Mouse (Mus musculus) MEL (cell line): Measurements from ENCODE around the gene Mif. TPM values are rescaled to one million over a fixed set of nuclear protein-coding genes. Genes with fewer than 3 reads are reported as not detected.

Experiments
- DNase-seq: peaks from one replicate; pipeline ENCODE4 v3.0.0; 2011; ENCODE audit warnings: low read depth, low spot score
- H3K27ac ChIP-seq: 2 replicates; pipeline ENCODE4 v1.5.1; 2012; ENCODE audit warnings: low read depth, mild to moderate bottlenecking, control low read depth, low read length, moderate library complexity; ENCODE audit not compliant: control insufficient read depth
- H3K27me3 ChIP-seq, 2 experiments: fragments of 150-350 bp in 1 of 2; sonication (generic) in 1 of 2; 2 replicates each; pipeline ENCODE4 v1.6.1; 2012; ENCODE audit warnings: low read length in 2 of 2, mild to moderate bottlenecking in 2 of 2, improper control_type of control experiment in 1 of 2, moderate library complexity in 1 of 2; ENCODE audit not compliant: insufficient read depth in 2 of 2, control insufficient read depth in 1 of 2
- H3K36me3 ChIP-seq, 2 experiments: 2 replicates each; pipeline ENCODE4 v1.6.1; 2012 to 2014; ENCODE audit warnings: low read length in 2 of 2, improper control_type of control experiment in 1 of 2, inconsistent platforms in 1 of 2, mild to moderate bottlenecking in 1 of 2; ENCODE audit not compliant: insufficient read depth in 2 of 2, control insufficient read depth in 1 of 2
- H3K4me1 ChIP-seq, 2 experiments: fragments of 150-350 bp in 1 of 2; sonication (generic) in 1 of 2; 2 replicates each; pipeline ENCODE4 v1.6.1; 2012; ENCODE audit warnings: low read length in 2 of 2, improper control_type of control experiment in 1 of 2, mild to moderate bottlenecking in 1 of 2; ENCODE audit not compliant: insufficient read depth in 2 of 2, control insufficient read depth in 1 of 2
- H3K4me3 ChIP-seq, 2 experiments: fragments of 150-350 bp in 1 of 2; sonication (generic) in 1 of 2; 2 replicates each; pipeline ENCODE4 v1.5.1; 2012; ENCODE audit warnings: low read depth in 2 of 2, low read length in 2 of 2, mild to moderate bottlenecking in 2 of 2, moderate library complexity in 2 of 2, control low read depth in 1 of 2, improper control_type of control experiment in 1 of 2; ENCODE audit not compliant: control insufficient read depth in 1 of 2, insufficient read depth in 1 of 2
- H3K79me2 ChIP-seq: 2 replicates; pipeline ENCODE4 v1.6.1; 2012; ENCODE audit warnings: mild to moderate bottlenecking, low read length, moderate library complexity; ENCODE audit not compliant: control insufficient read depth, poor library complexity, insufficient read depth
- H3K9ac ChIP-seq: 2 replicates; pipeline ENCODE4 v1.6.1; 2012; ENCODE audit warnings: low read depth, mild to moderate bottlenecking, control low read depth, low read length, moderate library complexity; ENCODE audit not compliant: control insufficient read depth, poor library complexity, severe bottlenecking
- H3K9me3 ChIP-seq: fragments of 150-350 bp; sonication (generic); replicated peaks from 2 replicates; pipeline ENCODE4 v1.6.1; 2012; ENCODE audit warnings: mild to moderate bottlenecking, low read length, improper control_type of control experiment, moderate library complexity; ENCODE audit not compliant: insufficient read depth
- BHLHE40 ChIP-seq: IDR thresholded peaks from 2 replicates; pipeline ENCODE4 v1.6.1; 2012; ENCODE audit warnings: low read depth, mild to moderate bottlenecking, inconsistent platforms, low read length, improper control_type of control experiment, borderline replicate concordance
- CHD1 ChIP-seq: IDR thresholded peaks from 2 replicates; pipeline ENCODE4 v1.6.1; 2012; ENCODE audit warnings: low read depth, mild to moderate bottlenecking, inconsistent platforms, low read length, improper control_type of control experiment
- CHD2 ChIP-seq: IDR thresholded peaks from 2 replicates; pipeline ENCODE4 v1.6.1; 2011; ENCODE audit warnings: low read length, improper control_type of control experiment
- CTCF ChIP-seq, 3 experiments: IDR thresholded peaks in 2 of 3; conservative IDR thresholded peaks in 1 of 3; 2 replicates each; pipeline ENCODE4 v1.5.1; 2011 to 2012; ENCODE audit warnings: low read length in 3 of 3, low read depth in 2 of 3, mild to moderate bottlenecking in 2 of 3, improper control_type of control experiment in 1 of 3, inconsistent platforms in 1 of 3, mixed read lengths in 1 of 3, moderate library complexity in 1 of 3; ENCODE audit not compliant: control insufficient read depth in 1 of 3, insufficient read depth in 1 of 3, poor library complexity in 1 of 3, severe bottlenecking in 1 of 3
- E2F4 ChIP-seq: IDR thresholded peaks from 2 replicates; pipeline ENCODE4 v1.6.1; 2011; ENCODE audit warnings: low read depth, low read length, improper control_type of control experiment, borderline replicate concordance
- ELF1 ChIP-seq: IDR thresholded peaks from 2 replicates; pipeline ENCODE4 v1.6.1; 2014; ENCODE audit warnings: low read depth, mild to moderate bottlenecking, inconsistent platforms, low read length, improper control_type of control experiment, moderate library complexity
- ETS1 ChIP-seq: IDR thresholded peaks from 2 replicates; pipeline ENCODE4 v1.6.1; 2012; ENCODE audit warnings: low read depth, mild to moderate bottlenecking, inconsistent platforms, low read length, improper control_type of control experiment, moderate library complexity
- GATA1 ChIP-seq: IDR thresholded peaks from 2 replicates; pipeline ENCODE4 v1.6.1; 2011; ENCODE audit warnings: low read depth, low read length, improper control_type of control experiment
- HCFC1 ChIP-seq: IDR thresholded peaks from 2 replicates; pipeline ENCODE4 v1.6.1; 2012; ENCODE audit warnings: low read depth, mild to moderate bottlenecking, inconsistent platforms, low read length, improper control_type of control experiment, moderate library complexity
- JUND ChIP-seq: IDR thresholded peaks from 2 replicates; pipeline ENCODE4 v1.6.1; 2011; ENCODE audit warnings: low read depth, mild to moderate bottlenecking, improper control_type of control experiment, low read length
- KAT2A ChIP-seq: conservative IDR thresholded peaks from 2 replicates; pipeline ENCODE4 v1.6.1; 2012; ENCODE audit warnings: low read depth, low read length, improper control_type of control experiment, inconsistent platforms
- MAFK ChIP-seq: IDR thresholded peaks from 2 replicates; pipeline ENCODE4 v1.6.1; 2011; ENCODE audit warnings: low read depth, mild to moderate bottlenecking, low read length, improper control_type of control experiment, borderline replicate concordance
- MAZ ChIP-seq: IDR thresholded peaks from 2 replicates; pipeline ENCODE4 v1.6.1; 2012; ENCODE audit warnings: low read depth, mild to moderate bottlenecking, inconsistent platforms, low read length, improper control_type of control experiment
- MEF2A ChIP-seq: IDR thresholded peaks from 2 replicates; pipeline ENCODE4 v1.6.1; 2014; ENCODE audit warnings: low read depth, mild to moderate bottlenecking, inconsistent platforms, low read length, improper control_type of control experiment; ENCODE audit not compliant: poor library complexity, insufficient replicate concordance, severe bottlenecking; ENCODE audit errors: extremely low read depth
- MXI1 ChIP-seq: IDR thresholded peaks from 2 replicates; pipeline ENCODE4 v1.6.1; 2011; ENCODE audit warnings: mild to moderate bottlenecking, low read depth, low read length, improper control_type of control experiment
- MYB ChIP-seq: IDR thresholded peaks from 2 replicates; pipeline ENCODE4 v1.6.1; 2011; ENCODE audit warnings: mild to moderate bottlenecking, low read depth, low read length, improper control_type of control experiment
- NELFE ChIP-seq: IDR thresholded peaks from 2 replicates; pipeline ENCODE4 v1.6.1; 2011; ENCODE audit warnings: low read depth, low read length, improper control_type of control experiment
- POLR2A ChIP-seq, 2 experiments: IDR thresholded peaks; 2 replicates each; pipeline ENCODE4 v1.6.1; 2011 to 2012; ENCODE audit warnings: low read length in 2 of 2, mild to moderate bottlenecking in 2 of 2, control low read depth in 1 of 2, improper control_type of control experiment in 1 of 2, low read depth in 1 of 2, moderate library complexity in 1 of 2; ENCODE audit not compliant: control insufficient read depth in 1 of 2, insufficient read depth in 1 of 2, poor library complexity in 1 of 2
- POLR2AphosphoS2 ChIP-seq: IDR thresholded peaks from 2 replicates; pipeline ENCODE4 v1.6.1; 2011; ENCODE audit warnings: low read length, improper control_type of control experiment
- SIN3A ChIP-seq: IDR thresholded peaks from 2 replicates; pipeline ENCODE4 v1.6.1; 2012; ENCODE audit warnings: low read length, improper control_type of control experiment, inconsistent platforms
- SMC3 ChIP-seq: IDR thresholded peaks from 2 replicates; pipeline ENCODE4 v1.6.1; 2011; ENCODE audit warnings: low read depth, low read length, improper control_type of control experiment
- TAL1 ChIP-seq: IDR thresholded peaks from 2 replicates; pipeline ENCODE4 v1.6.1; 2012; ENCODE audit warnings: mild to moderate bottlenecking, inconsistent platforms, low read length, moderate library complexity, mixed read lengths
- TBP ChIP-seq: IDR thresholded peaks from 2 replicates; pipeline ENCODE4 v1.8.0; 2011; ENCODE audit warnings: low read depth, low read length, improper control_type of control experiment
- TCF12 ChIP-seq: IDR thresholded peaks from 2 replicates; pipeline ENCODE4 v1.6.1; 2014; ENCODE audit warnings: low read depth, mild to moderate bottlenecking, inconsistent platforms, low read length, improper control_type of control experiment, moderate library complexity
- UBTF ChIP-seq: IDR thresholded peaks from 2 replicates; pipeline ENCODE4 v1.6.1; 2012; ENCODE audit warnings: low read depth, mild to moderate bottlenecking, inconsistent platforms, low read length, improper control_type of control experiment, moderate library complexity, borderline replicate concordance; ENCODE audit not compliant: insufficient read depth
- USF1 ChIP-seq: IDR thresholded peaks from 2 replicates; pipeline ENCODE4 v1.6.1; 2014; ENCODE audit warnings: low read depth, mild to moderate bottlenecking, inconsistent platforms, low read length, improper control_type of control experiment, moderate library complexity
- USF2 ChIP-seq, 2 experiments: IDR thresholded peaks; 2 replicates each; pipeline ENCODE4 v1.6.1; 2011 to 2012; ENCODE audit warnings: improper control_type of control experiment in 2 of 2, low read length in 2 of 2, borderline replicate concordance in 1 of 2, inconsistent platforms in 1 of 2, low read depth in 1 of 2, mild to moderate bottlenecking in 1 of 2; ENCODE audit not compliant: insufficient read depth in 1 of 2
- ZC3H11A ChIP-seq: IDR thresholded peaks from 2 replicates; pipeline ENCODE4 v1.6.1; 2012; ENCODE audit warnings: low read depth, mild to moderate bottlenecking, inconsistent platforms, low read length, improper control_type of control experiment
- ZKSCAN1 ChIP-seq: IDR thresholded peaks from 2 replicates; pipeline ENCODE4 v1.6.1; 2012; ENCODE audit warnings: low read depth, mild to moderate bottlenecking, inconsistent platforms, low read length, improper control_type of control experiment, moderate library complexity
- ZMIZ1 ChIP-seq: IDR thresholded peaks from 2 replicates; pipeline ENCODE4 v1.6.1; 2012; ENCODE audit warnings: low read depth, mild to moderate bottlenecking, inconsistent platforms, low read length, improper control_type of control experiment, moderate library complexity
- ZNF384 ChIP-seq: IDR thresholded peaks from 2 replicates; pipeline ENCODE4 v1.6.1; 2012; ENCODE audit warnings: low read depth, mild to moderate bottlenecking, inconsistent platforms, low read length, improper control_type of control experiment
- polyA plus RNA-seq, 2 experiments: library from polyadenylated mRNA; stranded (reverse) in 1 of 2; unstranded in 1 of 2; fragments of >175 nt in 1 of 2; fragments of >200 nt in 1 of 2; gene quantifications; 2 replicates each; pipeline versions ENCODE4 v1.2.1 to v1.2.4; 2012; ENCODE audit warnings: low replicate concordance in 2 of 2, low read depth in 1 of 2; ENCODE audit not compliant: insufficient read length in 2 of 2, insufficient read depth in 1 of 2, missing spikeins in 1 of 2
- total RNA-seq: library from RNA; depleted of rRNA; stranded (reverse); fragments of 300-350 nt; gene quantifications from 2 replicates; pipeline ENCODE4 v1.2.3, GENCODE M21; 2012

Mif gene
- total and polyA plus RNA-seq, 3 experiments = 817 to 2,606 (median 862) TPM

DNA sequence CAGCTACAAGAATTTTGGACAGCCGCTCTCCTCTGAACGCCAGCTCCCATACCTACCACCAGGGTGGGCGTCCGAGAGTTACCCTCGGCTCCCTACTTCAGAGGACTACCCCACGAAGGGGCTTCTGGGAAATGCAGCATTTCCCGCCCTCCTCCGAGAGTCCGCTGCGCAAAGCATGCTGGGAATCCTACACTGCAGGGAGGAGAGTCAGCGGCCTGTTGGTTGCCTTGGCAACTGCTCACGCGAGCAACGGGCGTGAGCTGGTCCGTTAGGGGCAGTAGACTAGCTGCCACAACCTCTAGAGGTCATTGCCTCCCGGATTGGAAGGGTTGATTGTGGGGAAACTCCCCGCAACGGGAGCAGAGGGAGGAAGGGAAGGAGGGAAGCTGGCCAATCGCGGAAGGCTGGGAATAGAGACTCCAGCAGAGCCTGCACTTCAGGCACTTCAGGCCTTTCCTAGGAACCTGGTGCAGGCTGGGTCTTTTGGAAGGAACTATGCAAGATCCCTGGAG, 22.7 kb downstream of the Mif start, which contains the start of gene Gstt2 (continued):
- TF ChIP-seq MYB (peak; percentile 91), USF1 (no peak), GATA1 (no peak), POLR2AphosphoS2 (0 out of 2 replicates have a peak, but pooled peaks have one; percentile 65), CTCF (IDR thresholded peaks at IDR 0.05 in 2 of 3, conservative IDR thresholded peaks at IDR 0.05 in 1 of 3; ENCODE audit: control insufficient read depth in 1 of 3, insufficient read depth in 1 of 3, low read depth in 2 of 3, low read length in 3 of 3, poor library complexity in 1 of 3, severe bottlenecking in 1 of 3) (no peak), SIN3A (peak; percentile 94), POLR2A (IDR thresholded peaks at IDR 0.05; ENCODE audit: control insufficient read depth in 1 of 2, insufficient read depth in 1 of 2, low read depth in 1 of 2, low read length in 2 of 2, poor library complexity in 1 of 2) (peak; percentile 80 to 91), MXI1 (peak; percentile 94), ZC3H11A (no peak), ZNF384 (no peak), USF2 (IDR thresholded peaks at IDR 0.05; ENCODE audit: borderline replicate concordance in 1 of 2, insufficient read depth in 1 of 2, low read depth in 1 of 2, low read length in 2 of 2) (no peak), SMC3 (no peak), TAL1 (no peak), CHD1 (no peak), ELF1 (peak; percentile 59; the same call in 1 of the 2 replicates), ZKSCAN1 (no peak)

DNA sequence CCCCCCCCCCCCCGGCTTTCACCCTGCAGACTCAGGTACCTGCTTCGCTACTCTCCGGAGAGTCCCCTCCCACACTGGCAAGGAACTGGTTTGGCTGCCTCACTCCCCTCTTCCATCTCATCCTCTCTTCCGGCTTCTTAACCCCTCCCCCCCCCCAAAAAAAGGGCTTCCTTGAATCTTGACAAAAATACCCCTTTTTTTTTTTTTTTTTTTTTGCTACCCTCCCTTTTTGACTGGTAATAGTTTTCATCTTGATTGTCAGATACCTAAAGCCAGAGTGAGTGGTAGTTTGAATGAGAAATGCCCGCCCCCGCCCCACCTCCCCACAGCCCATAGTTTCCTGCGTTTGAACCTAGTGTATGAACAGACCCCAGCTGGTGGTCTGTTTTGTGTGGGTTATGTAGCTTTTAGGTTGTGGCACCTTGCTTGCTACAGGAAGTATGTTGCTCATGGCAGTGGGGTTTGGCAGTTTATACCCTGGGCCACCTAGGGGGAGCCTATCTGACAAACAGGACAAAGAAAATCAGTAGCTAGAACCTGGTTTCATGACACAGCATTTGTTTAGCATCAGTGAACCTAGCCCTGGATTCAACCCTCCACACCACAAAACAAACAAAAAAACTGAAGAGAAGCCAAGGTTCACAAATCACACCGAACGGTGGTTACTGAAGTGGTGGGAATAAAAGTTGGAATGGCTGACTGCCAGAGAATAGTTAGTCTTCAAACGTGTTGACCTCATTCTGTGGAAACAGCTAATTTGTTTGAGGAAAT, 24.1 kb downstream of the Mif start:
- Histone ChIP-seq H3K9me3 (no peaks in the 10 kb centered on the region), H3K4me3 (peak overlapping the region; percentile 38 to 43), H3K27ac (peak overlapping the region; percentile 99), H3K79me2 (no peaks in the 10 kb centered on the region; the same call in 1 of the 2 replicates), H3K36me3 (peaks cover 0 to 18% of the 10 kb centered on the region in 2 experiments; a peak in 2 of 4 replicates), H3K9ac (peak overlapping the region; percentile 86), H3K4me1 (peaks cover 6 to 22% of the 10 kb centered on the region in 2 experiments), H3K27me3 (no peaks in the 10 kb centered on the region)
- DNase-seq = peak; percentile 83
- TF ChIP-seq ETS1 (0 out of 2 replicates have a peak, but pooled peaks have one; percentile 0), POLR2AphosphoS2 (no peak), SIN3A (peak; percentile 69), MYB (peak; percentile 33; the same call in 1 of the 2 replicates), TCF12 (no peak), ZNF384 (peak; percentile 90), KAT2A (no peak), HCFC1 (peak; percentile 66; the same call in 1 of the 2 replicates), NELFE (no peak; the same call in 1 of the 2 replicates), MAZ (peak; percentile 68), CHD2 (no peak), SMC3 (0 out of 2 replicates have a peak, but pooled peaks have one; percentile 6), ZMIZ1 (peak; percentile 55; the same call in 1 of the 2 replicates), MXI1 (no peak), UBTF (no peak), TBP (0 out of 2 replicates have a peak, but pooled peaks have one; percentile 41), MAFK (no peak), JUND (no peak), CTCF (IDR thresholded peaks at IDR 0.05 in 2 of 3, conservative IDR thresholded peaks at IDR 0.05 in 1 of 3; ENCODE audit: control insufficient read depth in 1 of 3, insufficient read depth in 1 of 3, low read depth in 2 of 3, low read length in 3 of 3, poor library complexity in 1 of 3, severe bottlenecking in 1 of 3) (peak in 1 of 3 experiments; percentile 33; a peak in 2 of 6 replicates), TAL1 (no peak), E2F4 (no peak), MEF2A (no peak), BHLHE40 (no peak), ZC3H11A (no peak)
